Mouse (Mus musculus) kidney, postnatal 4 days (tissue): ENCODE results near the gene Adra2a.

ENCODE experiments used
- DNase-seq, 2 experiments: peaks; one replicate each; pipeline ENCODE4 v3.0.0; 2021; ENCODE audit warnings: mixed read lengths in 2 of 2

Adra2a gene

GRCm38 (mm10) chr19:54081303-54081702 is 37.4 kb downstream of the Adra2a start:
- no peak for DNase-seq

GRCm38 (mm10) chr19:54081716-54082165 is 37.8 kb downstream of the Adra2a start:
- no peak for DNase-seq

GRCm38 (mm10) chr19:54087319-54087718 is 43.4 kb downstream of the Adra2a start:
- DNase-seq: no peak

- DNase-seq: no peak
These were observed 49.6 kb downstream of the Adra2a start for GRCm38 (mm10) chr19:54093599-54093998.

GRCm38 (mm10) chr19:54095716-54096115 is 51.8 kb downstream of the Adra2a start:
- DNase-seq: no peak

- no peak for DNase-seq
These were observed 54.4 kb downstream of the Adra2a start for GRCm38 (mm10) chr19:54098367-54098766.
